Mouse (Mus musculus): ENCODE data around the gene Ube2h.

Gene Ube2h

GRCm38 (mm10) chr6:30243347-30244007, 60.9 kb downstream of the Ube2h start:
- peak; percentile 48 for DNase-seq (ENCODE audit: low read depth)

GRCm38 (mm10) chr6:30242928-30243327, 61.4 kb downstream of the Ube2h start:
- DNase-seq (ENCODE audit: low read depth), result peak; percentile 90

GRCm38 (mm10) chr6:30240105-30240504, 64.2 kb downstream of the Ube2h start:
- no peak for DNase-seq (ENCODE audit: low read depth)

GRCm38 (mm10) chr6:30239207-30239606, 65.1 kb downstream of the Ube2h start:
- DNase-seq (ENCODE audit: low read depth), result no peak

- no peak for DNase-seq (ENCODE audit: low read depth)
Observed at GRCm38 (mm10) chr6:30238079-30238478, 66.3 kb downstream of the Ube2h start.

GRCm38 (mm10) chr6:30236564-30236963, 67.8 kb downstream of the Ube2h start:
- peak; percentile 27 for DNase-seq (ENCODE audit: low read depth)

- DNase-seq (ENCODE audit: low read depth), result no peak
Observed at GRCm38 (mm10) chr6:30231758-30232293, 72.5 kb downstream of the Ube2h start.

GRCm38 (mm10) chr6:30230246-30230645, 74.1 kb downstream of the Ube2h start:
- no peak for DNase-seq (ENCODE audit: low read depth)

- DNase-seq (ENCODE audit: low read depth), result no peak
Observed at GRCm38 (mm10) chr6:30228921-30229320, 75.4 kb downstream of the Ube2h start.

GRCm38 (mm10) chr6:30228353-30228752, 76.0 kb downstream of the Ube2h start:
- DNase-seq (ENCODE audit: low read depth), result no peak

GRCm38 (mm10) chr6:30226971-30227700, 77.2 kb downstream of the Ube2h start:
- DNase-seq (ENCODE audit: low read depth), result peak; percentile 28

- DNase-seq (ENCODE audit: low read depth), result no peak
Observed at GRCm38 (mm10) chr6:30224693-30225092, 79.6 kb downstream of the Ube2h start.

- DNase-seq (ENCODE audit: low read depth), result no peak
Observed at GRCm38 (mm10) chr6:30222321-30222720, 82.0 kb downstream of the Ube2h start.

GRCm38 (mm10) chr6:30217581-30217980, 86.8 kb downstream of the Ube2h start:
- DNase-seq (ENCODE audit: low read depth), result no peak

- DNase-seq (ENCODE audit: low read depth), result no peak
Observed at GRCm38 (mm10) chr6:30212468-30212867, 91.9 kb downstream of the Ube2h start.

GRCm38 (mm10) chr6:30211641-30212455, 92.5 kb downstream of the Ube2h start:
- DNase-seq (ENCODE audit: low read depth), result no peak

GRCm38 (mm10) chr6:30210788-30211187, 93.6 kb downstream of the Ube2h start:
- DNase-seq (ENCODE audit: low read depth), result peak; percentile 85

GRCm38 (mm10) chr6:30208844-30209243, 95.5 kb downstream of the Ube2h start:
- no peak for DNase-seq (ENCODE audit: low read depth)

GRCm38 (mm10) chr6:30205587-30206202, 98.6 kb downstream of the Ube2h start:
- peak; percentile 72 for DNase-seq (ENCODE audit: low read depth)

GRCm38 (mm10) chr6:30205180-30205538, 99.2 kb downstream of the Ube2h start:
- DNase-seq (ENCODE audit: low read depth), result peak; percentile 28

- peak; percentile 34 for DNase-seq (ENCODE audit: low read depth)
Observed at GRCm38 (mm10) chr6:30204383-30205179, 99.8 kb downstream of the Ube2h start.
